10 mouse cellular contexts compared by ENCODE assay signal in the genomic region with DNA sequence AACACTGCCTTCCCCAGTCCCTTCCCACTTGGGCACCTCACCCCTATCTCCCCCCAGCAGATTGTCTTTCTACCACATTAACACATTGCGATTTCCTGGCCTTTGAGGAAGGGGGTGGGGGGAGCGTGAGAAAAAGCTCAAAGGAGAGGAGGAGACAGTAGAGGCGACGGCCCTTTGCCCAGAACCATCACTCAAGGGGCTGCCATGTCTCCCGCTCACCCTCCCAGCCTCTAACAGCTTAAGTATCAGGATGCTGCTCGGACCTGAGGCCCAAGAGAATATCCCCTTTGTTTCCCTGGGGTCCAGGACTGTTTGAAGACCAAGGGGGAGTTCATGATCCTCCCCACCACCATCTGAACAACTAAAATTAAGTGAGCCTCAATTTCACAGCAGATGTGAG. TPM values are rescaled to one million over a fixed set of nuclear protein-coding genes. Genes with fewer than 3 reads are reported as not detected.
A peak's percentile ranks its signal among the peaks of the same experiment; 100 is the strongest.
DNase-seq lines count a peak whose midpoint lies in the region; ATAC-seq lines count a peak whose summit lies in the region.
"Had no signal": no experiment of that assay in that cellular context is flagged by ENCODE, and none has a peak within 500 bp of the region (broad histone marks: within the 10 kb centered on the region; RNA-seq: fewer than 3 reads in every experiment).

No protein-coding gene starts in this region.

- no peaks in the 10 kb centered on the region for H3K36me3 ChIP-seq in heart, embryonic 14.5 days (ENCODE audit: control insufficient read depth, insufficient read depth, low read length)
- no peaks in the 10 kb centered on the region for H3K36me3 ChIP-seq in hindbrain, embryonic 15.5 days
- no peaks in the 10 kb centered on the region for H3K36me3 ChIP-seq in midbrain, embryonic 14.5 days (ENCODE audit: control insufficient read depth, insufficient read depth, low read length)

- peaks cover 100% of the 10 kb centered on the region for H3K27me3 ChIP-seq in heart, embryonic 14.5 days (ENCODE audit: control insufficient read depth, insufficient read depth, low read length)
- peaks cover 78% of the 10 kb centered on the region for H3K27me3 ChIP-seq in hindbrain, embryonic 15.5 days
- peaks cover 91% of the 10 kb centered on the region for H3K27me3 ChIP-seq in midbrain, embryonic 14.5 days (ENCODE audit: control insufficient read depth, insufficient read depth, low read length)

- no peak for ATAC-seq in heart, embryonic 14.5 days (ENCODE audit: insufficient number of reproducible peaks, insufficient read depth, low FRiP score, low read depth)
- ATAC-seq in common myeloid progenitor, adult 5-6 weeks (replicated peaks; ENCODE audit: low read depth, poor library complexity, severe bottlenecking), result peak; percentile 48
- ATAC-seq in hindbrain, embryonic 15.5 days (ENCODE audit: low FRiP score, low read depth), result no peak
- no peak for ATAC-seq in midbrain, embryonic 14.5 days (ENCODE audit: low FRiP score, low TSS enrichment)
- no peak for ATAC-seq in inflammation-experienced regulatory T-cells, adult 6 months

- H3K4me3 ChIP-seq in heart, embryonic 14.5 days (ENCODE audit: control insufficient read depth in 1 of 2, insufficient read depth in 1 of 2, low read depth in 1 of 2, low read length in 2 of 2), result peak overlapping the region in 1 of 2 experiments; percentile 22; a peak in 3 of 4 replicates
- peak overlapping the region; percentile 50 for H3K4me3 ChIP-seq in hindbrain, embryonic 15.5 days
- H3K4me3 ChIP-seq in midbrain, embryonic 14.5 days (replicated peaks; ENCODE audit: low read depth, low read length), result peak overlapping the region; percentile 20
- H3K4me3 ChIP-seq: erythroblast, embryonic 14.5 days had no signal

- WGBS in heart, embryonic 14.5 days, result 1% methylated on average over 6 of the region's 6 CpGs
- WGBS in hindbrain, embryonic 15.5 days, result 5% methylated on average over 6 of the region's 6 CpGs
- WGBS in midbrain, embryonic 14.5 days, result under 1% methylated on average over 6 of the region's 6 CpGs

- no peak overlapping the region for H3K9ac ChIP-seq in heart, embryonic 14.5 days (ENCODE audit: low read length)
- peak overlapping the region; percentile 1 for H3K9ac ChIP-seq in hindbrain, embryonic 15.5 days
- no peak overlapping the region; the same call in 1 of the 2 replicates for H3K9ac ChIP-seq in midbrain, embryonic 14.5 days (replicated peaks; ENCODE audit: low read length)

- H3K4me1 ChIP-seq in heart, embryonic 14.5 days (ENCODE audit: control insufficient read depth in 2 of 2, insufficient read depth in 2 of 2, low read length in 2 of 2), result peaks cover 4 to 30% of the 10 kb centered on the region in 2 experiments; a peak in 3 of 4 replicates
- peaks cover 61% of the 10 kb centered on the region for H3K4me1 ChIP-seq in hindbrain, embryonic 15.5 days (replicated peaks)
- peaks cover 9% of the 10 kb centered on the region; the same call in 1 of the 2 replicates for H3K4me1 ChIP-seq in midbrain, embryonic 14.5 days (ENCODE audit: control insufficient read depth, insufficient read depth, low read length)

- H3K27ac ChIP-seq in heart, embryonic 14.5 days (replicated peaks in 1 of 2; ENCODE audit: control insufficient read depth in 1 of 2, insufficient read depth in 1 of 2, low read depth in 2 of 2, low read length in 2 of 2), result no peak overlapping the region
- peak overlapping the region; percentile 70; the same call in 1 of the 2 replicates for H3K27ac ChIP-seq in hindbrain, embryonic 15.5 days (replicated peaks)
- H3K27ac ChIP-seq in midbrain, embryonic 14.5 days (replicated peaks; ENCODE audit: low read depth, low read length), result no peak overlapping the region

- H3K9me3 ChIP-seq in heart, embryonic 14.5 days (ENCODE audit: control insufficient read depth, low read length), result no peaks in the 10 kb centered on the region
- H3K9me3 ChIP-seq in hindbrain, embryonic 15.5 days, result no peaks in the 10 kb centered on the region
- no peaks in the 10 kb centered on the region for H3K9me3 ChIP-seq in midbrain, embryonic 14.5 days (ENCODE audit: control insufficient read depth, low read length)

- peak overlapping the region; percentile 37; the same call in 1 of the 2 replicates for H3K4me2 ChIP-seq in heart, embryonic 14.5 days (ENCODE audit: low read length)
- H3K4me2 ChIP-seq in hindbrain, embryonic 15.5 days, result peak overlapping the region; percentile 67
- peak overlapping the region; percentile 24 for H3K4me2 ChIP-seq in midbrain, embryonic 14.5 days (ENCODE audit: low read length)

- no peak for DNase-seq in heart, adult 9 months (ENCODE audit: low spot score in 2 of 2)
- DNase-seq in midbrain, embryonic 14.5 days, result peak; percentile 14
- DNase-seq in T-cell, adult 2 months (ENCODE audit: low spot score), result no peak
- no peak for DNase-seq in layer of hippocampus, adult 11-12 months (ENCODE audit: low spot score)
- DNase-seq: thymus, postnatal 14 days had no signal

RNA-seq across cellular contexts. Expression of a gene that starts 1.8 kb away (rescaled TPM):
- polyA plus RNA-seq in heart, embryonic 14.5 days (2014; fragmentation: Nextera tagmentation; extraction: Ambion mirVana), result 0.12 and 0.27 TPM in 2 replicates
- 4.7 and 8.2 TPM in 2 replicates for total RNA-seq in common myeloid progenitor, adult 5-6 weeks (2017)
- 38.3 and 42.6 TPM in 2 replicates for polyA plus RNA-seq in hindbrain, embryonic 15.5 days (2015; fragmentation: Nextera tagmentation; extraction: Ambion mirVana)
- 11.6 and 12.1 TPM in 2 replicates for polyA plus RNA-seq in midbrain, embryonic 14.5 days (2014; fragmentation: Nextera tagmentation; extraction: Ambion mirVana)
- polyA plus RNA-seq in inflammation-experienced regulatory T-cells, adult 6 months (2017; shearing (Covaris generic)), result not detected
- polyA plus RNA-seq: erythroblast, embryonic 14.5 days had no signal
